Mouse (Mus musculus): Measurements from ENCODE around the gene Myo1a.

The Myo1a gene

DNA sequence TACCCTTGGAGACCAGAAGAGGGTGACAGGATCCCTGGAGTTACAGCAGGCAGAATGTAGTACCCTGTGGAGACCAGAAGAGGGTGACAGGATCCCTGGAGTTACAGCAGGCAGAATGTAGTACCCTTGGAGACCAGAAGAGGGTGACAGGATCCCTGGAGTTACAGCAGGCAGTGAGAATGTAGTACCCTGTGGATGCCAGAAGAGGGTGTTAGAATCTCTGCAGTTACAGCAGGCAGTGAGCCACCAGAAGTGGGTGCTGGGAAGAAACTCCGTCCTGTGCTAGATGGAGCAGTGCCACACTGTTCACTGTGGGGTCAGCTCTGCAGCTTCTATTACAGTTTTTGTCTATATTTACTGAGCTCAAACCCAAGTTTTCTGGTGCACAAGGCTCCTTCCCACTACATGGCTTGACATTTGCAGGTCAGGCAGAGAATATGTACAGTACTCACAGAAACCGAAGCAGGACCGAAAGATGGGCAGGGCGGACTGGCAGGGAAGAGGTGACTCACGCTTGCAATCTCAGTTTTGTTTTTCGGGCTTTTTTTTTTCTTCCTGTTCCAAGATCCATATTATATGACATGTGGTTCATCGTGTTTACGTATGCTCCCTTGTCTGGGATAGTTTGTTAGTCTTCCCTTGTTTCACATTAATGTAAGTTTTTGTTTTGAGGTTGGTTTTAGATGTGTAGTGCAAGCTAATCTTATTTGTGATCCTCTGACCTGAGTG lies 30.0 kb upstream of the Myo1a start:
- in situ Hi-C loops (cut with MseI, MboI): no loop called here

DNA sequence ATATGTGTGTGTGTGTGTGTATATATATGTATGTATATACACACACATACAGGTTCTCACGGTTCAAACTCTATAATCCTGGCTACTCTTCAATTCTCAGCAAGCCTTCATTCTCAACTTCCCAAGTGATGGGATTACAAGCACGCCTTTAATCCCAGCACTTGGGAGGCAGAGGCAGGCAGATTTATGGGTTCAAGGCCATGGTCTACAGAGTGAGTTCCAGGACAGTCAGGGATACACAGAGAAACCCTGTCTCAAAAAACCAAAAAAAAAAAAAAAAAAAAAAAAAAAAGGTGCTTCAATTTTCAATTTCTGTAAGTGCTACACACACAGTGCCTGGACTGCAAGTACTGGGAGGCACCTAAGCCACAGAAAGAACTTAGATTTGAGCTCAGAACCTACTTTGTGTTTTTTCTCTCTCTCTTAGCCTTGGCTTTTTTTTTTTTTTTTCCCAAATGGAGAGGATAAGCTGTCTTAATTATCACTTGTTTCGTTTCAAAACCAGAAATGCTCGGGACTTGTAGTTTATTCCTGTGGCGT lies 29.0 kb upstream of the Myo1a start:
- in situ Hi-C loops (cut with MseI, MboI): no loop called here

DNA sequence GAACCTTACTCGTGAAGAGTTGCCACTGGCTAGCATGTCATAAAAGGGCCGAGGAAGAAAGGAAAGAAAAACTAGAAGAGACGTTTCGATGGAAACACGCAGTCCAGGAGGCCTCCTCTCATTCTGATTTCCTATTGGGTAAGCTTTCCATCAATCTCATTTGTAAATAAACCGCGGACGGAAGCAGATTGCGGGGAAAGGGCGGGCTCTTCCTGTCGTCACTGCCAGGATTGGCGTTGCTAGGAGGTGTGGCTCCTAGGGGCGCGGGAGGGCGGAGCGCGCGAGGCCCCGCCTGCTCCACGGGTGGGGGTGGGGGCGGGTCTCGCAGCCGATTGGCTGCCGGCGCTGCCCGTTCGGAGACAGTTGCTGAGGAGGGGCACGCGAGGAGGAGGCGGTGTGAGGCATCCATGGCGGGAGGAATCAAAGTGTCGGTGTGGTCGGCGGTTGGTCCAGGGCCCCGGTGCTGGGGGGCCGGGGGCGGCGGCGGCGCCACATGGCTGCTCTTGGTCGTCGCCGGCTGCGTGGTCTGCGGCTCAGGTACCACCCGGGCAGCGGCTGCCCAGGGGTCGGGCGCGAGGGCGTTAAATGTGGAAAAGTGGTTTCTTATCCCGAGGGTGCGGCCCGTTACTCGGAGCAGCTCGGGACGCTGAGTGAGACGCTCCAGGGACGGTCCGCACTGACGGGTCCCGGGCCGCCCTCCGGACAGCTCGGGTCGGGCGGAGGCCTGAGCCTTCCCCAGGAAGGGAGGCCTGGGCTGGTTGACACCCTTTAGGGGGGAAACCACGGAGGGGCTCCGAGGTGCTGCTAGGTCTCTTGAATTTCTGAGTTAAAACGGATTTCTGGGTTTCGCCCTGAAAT lies 28.1 kb upstream of the Myo1a start:
- in situ Hi-C loops (cut with MseI, MboI): no loop called here

DNA sequence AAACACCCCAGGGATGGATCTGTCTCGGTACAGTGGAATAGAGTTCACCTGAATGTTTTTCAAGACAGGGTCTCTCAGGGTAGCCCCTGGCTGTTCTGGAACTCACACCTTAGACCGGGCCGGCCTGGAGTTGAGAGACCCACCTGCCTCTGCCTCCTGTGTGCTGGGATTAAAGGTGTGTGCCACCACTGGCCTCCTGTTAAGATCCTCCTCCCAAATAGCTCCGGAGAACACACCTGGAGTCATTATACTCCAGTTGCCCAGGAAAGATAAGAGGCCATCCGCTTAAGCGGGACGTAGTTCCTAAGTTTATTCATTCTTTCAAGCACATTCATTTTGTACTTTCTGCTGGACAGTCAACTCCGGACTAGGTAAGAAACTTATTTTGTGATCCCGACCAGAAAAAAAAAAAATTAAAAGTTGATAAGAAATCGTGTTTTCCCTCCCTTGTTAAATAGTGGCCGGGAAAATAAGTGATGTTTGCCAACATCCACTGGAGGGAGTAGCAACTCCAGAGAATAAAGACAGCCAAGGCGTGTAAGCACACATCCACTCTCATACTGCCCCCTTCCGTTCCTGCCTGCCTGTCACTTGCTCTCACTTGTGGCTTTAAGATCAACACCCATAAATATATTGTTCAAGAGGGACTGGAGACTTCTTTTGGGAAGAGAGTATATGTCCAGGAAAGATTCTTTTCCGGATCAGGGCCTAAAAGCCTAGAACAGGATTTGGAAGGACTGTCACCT lies 27.2 kb upstream of the Myo1a start:
- in situ Hi-C loops (cut with MseI, MboI): no loop called here

DNA sequence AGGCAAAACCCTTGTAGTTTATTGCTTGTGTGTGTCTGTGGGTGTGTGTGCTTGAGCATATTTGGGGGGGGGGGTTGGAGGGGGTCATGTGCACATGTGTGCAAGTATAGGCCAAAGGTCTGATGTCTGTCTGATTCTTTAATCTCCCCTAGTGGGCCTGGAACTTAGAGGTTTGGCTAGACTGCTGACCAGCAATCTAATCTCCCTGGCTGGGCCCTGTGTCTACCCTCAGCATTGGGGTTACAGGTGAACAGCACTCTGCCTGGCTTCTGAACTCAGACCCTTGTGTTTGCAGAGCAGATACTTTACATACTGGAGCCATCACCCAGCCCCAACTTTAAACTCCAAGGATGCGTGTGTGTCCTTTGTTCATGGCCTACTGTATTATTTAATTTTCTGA lies 25.8 kb upstream of the Myo1a start:
- in situ Hi-C loops (cut with MseI, MboI): no loop called here

DNA sequence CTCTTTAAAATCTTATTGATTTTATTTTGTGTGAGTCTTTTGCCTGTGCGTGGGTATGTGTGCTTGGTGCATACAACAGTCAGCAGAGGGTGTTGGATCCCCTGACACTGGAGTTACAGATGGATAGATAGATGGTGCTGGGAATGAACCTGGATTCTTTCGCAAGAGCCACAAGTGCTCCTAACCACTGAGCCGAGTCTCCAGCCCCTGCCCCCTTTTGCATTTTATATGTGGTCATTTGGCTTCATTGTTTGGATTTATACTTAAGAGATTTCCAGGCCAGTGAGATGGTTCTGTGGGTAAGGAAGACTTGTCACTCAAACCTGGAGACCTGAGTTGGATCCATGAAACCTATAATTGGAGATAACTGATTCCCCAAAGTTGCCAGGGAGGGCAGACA lies 25.1 kb upstream of the Myo1a start:
- in situ Hi-C loops (cut with MseI, MboI): no loop called here

DNA sequence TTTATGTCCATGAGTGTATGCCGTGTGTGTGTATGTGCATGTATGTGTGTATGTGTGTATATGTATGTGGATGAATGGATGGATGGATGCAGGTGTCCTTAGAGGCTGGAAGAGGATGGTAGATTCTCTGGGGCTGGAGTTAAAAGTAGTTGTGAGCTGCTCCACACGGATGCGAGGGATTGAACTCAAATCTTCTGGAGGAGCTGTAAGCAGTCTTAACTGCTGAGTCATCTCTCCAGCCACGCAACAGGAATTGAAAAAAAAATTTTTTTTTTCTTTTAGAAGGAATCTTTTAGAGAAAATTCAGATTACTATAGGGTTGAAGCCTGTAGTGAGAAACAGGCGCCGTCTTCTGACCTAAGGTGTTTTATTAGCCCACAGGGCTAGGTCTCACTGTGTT lies 22.1 kb upstream of the Myo1a start:
- in situ Hi-C loops (cut with MseI, MboI): no loop called here

DNA sequence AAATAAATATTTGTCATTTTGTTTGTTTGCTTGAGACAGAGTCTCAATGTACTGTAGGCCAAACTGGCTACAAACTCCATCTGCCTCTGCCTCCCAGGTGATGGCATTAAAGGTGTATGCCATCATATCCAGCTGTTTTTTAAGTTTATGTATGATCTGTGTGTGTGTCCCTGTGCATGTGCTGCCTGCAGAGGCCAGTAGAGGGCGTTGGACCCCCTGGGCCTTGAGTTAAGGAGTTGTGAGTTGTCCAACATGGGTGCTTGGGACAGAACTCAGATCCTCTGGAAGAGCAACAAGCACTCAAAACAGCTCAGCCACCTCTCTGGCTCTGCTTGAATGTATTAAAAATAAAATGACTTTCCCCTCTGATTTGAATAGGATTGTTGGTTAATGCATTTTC lies 13.9 kb upstream of the Myo1a start:
- in situ Hi-C loops (cut with MseI, MboI): loop anchor here in 1 of 2 experiments (5.0 kb wide), 1 partner anchor 36 kb away; no protein-coding TSS in a partner anchor

DNA sequence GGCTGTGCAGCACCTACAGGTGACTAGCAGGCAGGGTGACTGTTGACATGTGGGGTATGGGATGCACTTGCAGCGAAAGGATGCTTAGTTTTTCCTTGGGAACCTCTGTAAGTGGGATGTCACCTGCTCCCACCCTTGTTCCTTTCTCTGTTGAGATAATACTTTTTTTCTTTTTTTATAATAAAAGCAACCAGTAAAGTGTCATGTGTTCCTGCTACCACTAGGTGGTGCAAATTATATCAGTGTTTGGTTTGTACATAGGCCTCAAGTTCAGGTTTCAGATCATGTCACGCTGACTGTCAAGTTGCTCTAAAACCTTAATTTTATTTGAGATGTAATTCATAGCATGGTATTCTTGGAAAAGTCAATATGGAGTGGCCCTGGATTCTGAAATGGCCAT lies 10.3 kb upstream of the Myo1a start:
- in situ Hi-C loops (cut with MseI, MboI): loop anchor here (5.0 kb wide), 2 partner anchors 33 to 38 kb away; no protein-coding TSS in a partner anchor

DNA sequence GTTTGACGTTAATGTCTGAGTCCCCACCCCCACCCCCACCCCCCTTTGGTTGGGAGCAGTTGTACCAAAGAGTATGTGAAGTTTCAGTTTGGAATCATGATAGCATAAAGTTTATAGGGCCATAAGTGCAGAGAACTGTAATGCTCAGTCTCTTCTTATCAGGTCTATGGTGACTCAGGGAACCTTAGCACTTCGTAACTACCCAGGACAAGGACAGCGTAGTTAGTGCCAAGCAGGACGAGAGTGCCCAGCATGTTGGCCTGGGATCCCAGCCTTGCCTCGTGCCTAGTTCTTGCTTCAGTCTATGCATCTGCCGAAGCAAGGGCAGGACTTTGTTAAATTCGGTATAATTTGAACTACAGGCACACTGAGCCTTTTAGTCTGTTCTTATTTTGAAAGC lies 9.2 kb upstream of the Myo1a start:
- in situ Hi-C loops (cut with MseI, MboI): loop anchor here in 1 of 2 experiments (5.0 kb wide), 1 partner anchor 37 kb away; no protein-coding TSS in a partner anchor

DNA sequence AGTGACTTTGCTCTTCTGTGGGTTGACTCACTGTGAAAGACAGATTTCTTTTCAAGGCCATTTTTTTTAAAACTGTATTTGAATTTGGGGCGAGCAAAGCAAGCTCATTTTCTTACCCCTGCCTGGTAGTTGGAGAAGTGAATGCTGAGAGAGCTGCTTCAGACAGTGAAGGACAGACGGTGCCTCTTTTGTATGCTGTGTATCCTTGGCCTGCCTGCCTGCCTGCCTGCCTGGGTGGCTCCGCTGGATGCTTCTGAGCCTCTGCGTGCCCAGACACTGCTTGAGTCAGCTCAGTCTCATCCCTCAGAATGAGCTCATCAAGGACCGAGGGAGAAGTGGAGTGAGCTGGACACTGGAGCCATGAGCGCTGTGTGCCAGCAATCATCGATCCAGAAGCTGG lies 6.0 kb upstream of the Myo1a start:
- in situ Hi-C loops (cut with MseI, MboI): loop anchor here in 1 of 2 experiments (5.0 kb wide), 1 partner anchor 33 kb away; no protein-coding TSS in a partner anchor

DNA sequence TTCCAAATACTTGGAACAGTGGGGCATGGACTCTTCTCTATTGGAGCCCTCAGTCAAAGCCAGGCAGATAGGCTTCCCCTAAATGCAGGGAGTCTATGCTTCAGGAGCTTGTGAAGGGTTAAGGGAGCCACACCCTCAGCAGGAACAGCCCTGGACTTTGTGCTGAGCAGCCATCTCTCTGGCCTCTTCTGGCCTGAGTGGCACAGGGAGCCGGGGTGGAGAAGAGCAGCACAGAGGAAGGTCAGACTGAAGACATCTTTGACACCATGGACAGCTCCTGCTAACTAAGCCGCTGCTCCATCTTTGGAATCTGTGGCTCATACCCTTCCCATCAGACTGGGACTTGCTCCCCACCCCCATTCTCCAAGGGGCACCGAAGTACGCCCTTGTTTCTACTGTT lies 1.7 kb upstream of the Myo1a start:
- in situ Hi-C loops (cut with MseI, MboI): no loop called here

DNA sequence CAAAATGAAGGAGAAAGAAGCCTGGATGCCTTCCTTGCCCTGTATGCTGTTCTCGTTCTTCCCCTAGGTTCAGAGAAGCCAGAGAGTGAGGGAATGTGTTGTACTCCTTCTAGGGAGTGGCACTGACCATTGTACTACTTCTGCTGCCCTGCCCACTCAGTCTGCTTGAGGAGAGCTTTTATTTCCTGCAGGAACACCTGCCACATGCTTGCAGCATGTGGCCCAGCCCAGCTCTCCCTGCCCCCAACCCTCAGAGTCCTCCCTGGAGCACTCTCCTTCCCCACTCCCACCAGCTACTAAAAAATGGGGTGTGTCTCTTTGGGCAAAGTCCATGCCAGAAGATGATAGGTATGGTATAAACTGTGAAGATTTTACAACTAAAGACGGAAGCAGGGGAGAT lies 677 bp upstream of the Myo1a start:
- in situ Hi-C loops (cut with MseI, MboI): no loop called here

DNA sequence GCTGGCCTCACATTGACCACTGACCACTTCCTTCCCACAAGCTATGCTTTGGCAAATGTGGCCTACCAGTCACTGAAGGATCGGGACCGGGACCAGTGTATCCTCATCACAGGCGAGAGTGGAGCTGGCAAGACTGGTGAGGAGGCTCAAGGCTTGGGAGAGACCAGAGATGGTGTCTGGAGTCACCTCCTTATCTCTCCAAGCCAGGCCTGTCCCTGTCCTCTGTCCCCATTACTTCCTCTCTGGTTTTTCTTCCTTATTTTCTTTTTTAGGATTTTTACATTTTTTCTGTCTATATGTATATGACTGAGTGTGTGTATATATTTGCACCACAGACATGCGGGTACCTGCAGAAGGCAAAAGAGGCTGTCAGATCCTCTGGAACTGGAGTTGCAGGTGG lies 813 bp downstream of the Myo1a start:
- in situ Hi-C loops (cut with MseI, MboI): no loop called here

DNA sequence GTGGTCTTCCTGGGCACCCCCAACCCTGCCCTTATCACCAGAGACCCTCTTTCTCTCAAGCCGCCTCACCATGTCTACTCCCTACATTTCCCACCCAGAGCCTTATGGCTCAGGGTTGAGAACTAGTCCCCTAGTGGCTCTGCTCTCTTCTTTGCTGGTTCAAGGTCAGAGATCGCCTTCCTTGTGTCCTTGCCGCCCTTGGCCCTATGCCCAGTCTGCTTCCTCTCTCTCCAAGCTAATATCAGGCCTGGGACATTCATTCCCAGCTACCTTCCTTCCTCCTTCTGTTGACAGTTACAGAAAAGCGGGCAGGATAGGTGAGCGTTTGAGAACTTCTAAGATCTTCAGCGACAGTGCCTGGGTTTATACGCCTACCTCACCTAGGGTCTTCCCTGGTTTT lies 2.8 kb downstream of the Myo1a start:
- in situ Hi-C loops (cut with MseI, MboI): no loop called here

DNA sequence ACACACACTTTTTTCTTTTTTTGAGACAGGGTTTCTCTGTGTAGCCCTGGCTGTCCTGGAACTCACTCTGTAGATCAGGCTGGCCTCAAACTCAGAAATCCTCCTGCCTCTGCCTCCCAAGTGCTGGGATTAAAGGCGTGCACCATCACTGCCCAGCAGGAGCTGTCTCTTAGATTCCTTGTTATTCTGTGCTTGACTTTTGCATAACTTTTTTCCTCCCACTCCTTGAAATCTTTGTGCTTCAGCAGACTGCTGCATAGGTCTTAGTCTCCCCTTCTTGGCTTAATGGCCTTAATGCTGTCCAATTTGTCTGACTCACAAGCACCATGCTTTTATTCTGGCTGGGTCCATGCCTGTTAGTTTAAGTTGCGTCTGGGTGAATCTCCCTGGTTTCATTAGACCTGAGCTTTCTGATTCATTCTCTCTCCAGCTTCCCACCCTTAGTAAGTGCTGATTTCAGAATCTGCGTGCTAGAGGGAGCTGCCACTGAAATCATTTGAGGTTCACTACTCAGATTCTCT lies 3.9 kb downstream of the Myo1a start:
- in situ Hi-C loops (cut with MseI, MboI): no loop called here

DNA sequence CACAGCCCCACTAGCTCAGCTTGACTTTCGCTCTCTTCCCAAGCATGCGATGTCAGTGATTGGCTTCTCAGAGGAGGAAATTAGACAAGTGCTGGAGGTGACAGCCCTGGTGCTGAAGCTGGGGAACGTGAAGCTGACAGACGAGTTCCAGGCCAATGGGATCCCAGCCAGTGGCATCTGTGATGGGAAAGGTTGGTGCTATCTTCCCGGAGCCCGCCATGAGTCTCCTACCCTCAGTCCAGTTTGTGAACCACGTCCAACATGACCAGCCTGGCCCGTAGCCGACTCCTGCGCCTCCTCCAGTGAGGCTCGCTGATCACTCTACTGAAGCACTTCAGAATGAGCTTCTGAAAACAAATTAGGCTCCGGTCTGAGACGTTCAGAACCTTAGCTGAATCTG lies 5.4 kb downstream of the Myo1a start:
- in situ Hi-C loops (cut with MseI, MboI): no loop called here

DNA sequence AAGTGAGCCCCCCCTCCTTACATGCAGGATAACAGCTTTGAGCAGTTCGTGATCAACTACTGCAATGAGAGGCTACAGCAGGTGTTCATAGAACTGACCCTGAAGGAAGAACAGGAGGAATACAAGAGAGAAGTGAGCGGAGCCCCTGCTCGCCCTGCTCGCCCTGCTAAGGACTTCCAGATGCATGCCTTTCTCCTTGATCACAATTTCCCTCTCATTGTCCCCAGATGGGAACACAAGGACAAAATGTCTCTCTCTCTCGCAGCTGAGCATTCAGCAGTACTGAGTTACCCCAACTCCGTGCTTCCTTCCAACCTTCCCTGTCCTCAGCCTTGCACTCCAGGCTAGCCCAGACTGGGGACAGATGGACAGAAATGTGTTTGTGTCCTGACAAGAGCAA lies 7.8 kb downstream of the Myo1a start:
- in situ Hi-C loops (cut with MseI, MboI): no loop called here

DNA sequence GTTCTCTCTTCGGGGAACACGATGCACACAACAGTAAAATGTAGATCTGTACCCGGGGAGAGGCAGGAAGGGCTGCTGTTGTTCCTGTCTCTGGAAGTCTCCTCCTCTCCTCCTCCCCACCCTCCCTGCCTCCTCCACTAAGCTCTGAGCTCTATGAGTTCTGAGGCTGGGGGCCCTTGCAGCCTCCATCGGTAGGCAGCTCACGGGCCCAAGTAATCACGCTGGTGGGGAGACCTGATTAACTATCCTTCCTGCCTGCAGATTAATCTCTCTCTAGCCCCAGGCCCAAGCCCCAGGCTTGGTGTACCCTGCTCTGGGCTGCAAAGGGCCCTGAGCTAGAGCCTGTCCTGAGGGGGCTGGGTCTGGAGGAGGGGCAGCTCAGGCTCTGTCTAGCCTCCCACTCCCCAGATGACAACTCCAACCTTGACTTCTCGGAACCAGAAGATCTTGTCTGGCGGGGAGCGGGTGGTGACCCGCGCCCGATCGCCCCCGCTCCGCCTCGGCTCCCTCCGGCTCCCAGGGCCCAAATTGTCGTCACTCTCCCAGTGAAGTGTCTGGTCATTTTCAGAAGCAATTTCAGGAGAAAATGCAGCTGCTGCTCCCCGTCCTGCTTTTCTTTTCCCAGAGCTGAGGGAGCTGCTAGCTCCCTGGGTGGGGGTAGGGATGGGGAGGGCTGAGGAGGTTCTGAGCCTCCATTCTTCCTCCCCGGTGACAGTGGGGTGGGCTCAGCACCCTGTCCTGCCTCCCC lies 16.9 kb downstream of the Myo1a start:
- in situ Hi-C loops (cut with MseI, MboI): no loop called here

DNA sequence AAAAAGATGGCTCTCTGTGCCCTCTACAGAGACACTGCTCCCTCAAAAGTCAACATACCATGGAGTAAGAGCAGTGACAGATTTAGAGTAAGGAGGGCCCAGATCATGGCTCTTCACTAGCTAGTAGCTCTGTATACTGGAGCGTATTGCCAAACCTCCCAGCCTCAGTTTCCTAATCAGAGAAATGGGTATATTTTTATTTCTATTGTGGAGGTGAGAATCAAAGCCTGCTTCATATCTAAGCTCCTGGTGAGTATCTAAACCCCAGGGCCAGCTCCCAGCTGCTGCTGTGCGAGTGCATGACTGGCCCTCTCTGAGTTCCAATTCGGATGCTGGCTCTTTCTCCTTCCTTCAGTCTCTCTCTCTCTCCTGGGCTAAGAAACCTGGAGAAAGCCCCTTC lies 19.2 kb downstream of the Myo1a start, which contains the start of gene Tac2:
TSS of gene Tac2 (plus strand) at position 301 of the 400 bp plus-strand sequence.
- in situ Hi-C loops (cut with MseI, MboI): no loop called here

DNA sequence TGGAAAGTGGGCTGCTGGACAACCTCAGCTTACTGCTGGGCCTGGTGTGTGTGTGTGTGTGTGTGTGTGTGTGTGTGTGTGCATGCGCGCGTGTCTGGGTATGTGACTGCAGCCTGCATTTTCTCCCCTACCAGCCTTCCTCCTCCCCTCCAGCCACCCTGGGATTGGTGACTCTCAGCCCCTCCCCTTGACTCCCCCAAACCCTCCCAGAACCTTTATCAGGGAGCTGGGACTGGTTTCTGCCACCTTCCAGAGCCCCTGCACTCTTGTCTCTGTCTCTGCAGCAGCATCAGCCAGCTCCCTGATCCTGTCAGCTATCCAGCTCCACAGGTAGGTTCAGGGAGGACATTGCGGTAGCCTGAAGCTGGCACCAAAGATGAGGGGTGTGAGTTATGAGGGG lies 20.2 kb downstream of the Myo1a start:
- in situ Hi-C loops (cut with MseI, MboI): loop anchor here in 1 of 2 experiments (5.0 kb wide), 1 partner anchor 33 kb away; no protein-coding TSS in a partner anchor
